Mouse (Mus musculus) bone marrow macrophage, adult 2 months (primary cell): Measurements from ENCODE around the gene Rc3h1. TPM values are rescaled to one million over a fixed set of nuclear protein-coding genes. Genes with fewer than 3 reads are reported as not detected.

Experiments
- H3K27ac ChIP-seq: 2 replicates; pipeline ENCODE4 v1.5.1; 2012; ENCODE audit warnings: low read depth, low read length; ENCODE audit not compliant: insufficient read depth
- H3K4me1 ChIP-seq: 2 replicates; pipeline ENCODE4 v1.6.1; 2012; ENCODE audit warnings: low read length; ENCODE audit not compliant: control insufficient read depth, insufficient read depth
- H3K4me3 ChIP-seq: 2 replicates; pipeline ENCODE4 v1.5.1; 2012; ENCODE audit warnings: mild to moderate bottlenecking, low read length, moderate library complexity; ENCODE audit not compliant: insufficient read depth
- CTCF ChIP-seq: IDR thresholded peaks from 2 replicates; pipeline ENCODE4 v1.5.1; 2012; ENCODE audit warnings: low read depth, mild to moderate bottlenecking, low read length, moderate library complexity
- POLR2A ChIP-seq: IDR thresholded peaks from 2 replicates; pipeline ENCODE4 v1.6.1; 2012; ENCODE audit warnings: mild to moderate bottlenecking, low read depth, low read length, borderline replicate concordance
- polyA plus RNA-seq: library from polyadenylated mRNA; stranded (reverse); fragments of >200 nt; gene quantifications from 2 replicates; pipeline ENCODE4 v1.2.4, GENCODE M21; 2012; ENCODE audit not compliant: missing spikeins, insufficient read depth, insufficient read length

Rc3h1 gene
- polyA plus RNA-seq, 1 experiment, result 23.0 TPM

DNA sequence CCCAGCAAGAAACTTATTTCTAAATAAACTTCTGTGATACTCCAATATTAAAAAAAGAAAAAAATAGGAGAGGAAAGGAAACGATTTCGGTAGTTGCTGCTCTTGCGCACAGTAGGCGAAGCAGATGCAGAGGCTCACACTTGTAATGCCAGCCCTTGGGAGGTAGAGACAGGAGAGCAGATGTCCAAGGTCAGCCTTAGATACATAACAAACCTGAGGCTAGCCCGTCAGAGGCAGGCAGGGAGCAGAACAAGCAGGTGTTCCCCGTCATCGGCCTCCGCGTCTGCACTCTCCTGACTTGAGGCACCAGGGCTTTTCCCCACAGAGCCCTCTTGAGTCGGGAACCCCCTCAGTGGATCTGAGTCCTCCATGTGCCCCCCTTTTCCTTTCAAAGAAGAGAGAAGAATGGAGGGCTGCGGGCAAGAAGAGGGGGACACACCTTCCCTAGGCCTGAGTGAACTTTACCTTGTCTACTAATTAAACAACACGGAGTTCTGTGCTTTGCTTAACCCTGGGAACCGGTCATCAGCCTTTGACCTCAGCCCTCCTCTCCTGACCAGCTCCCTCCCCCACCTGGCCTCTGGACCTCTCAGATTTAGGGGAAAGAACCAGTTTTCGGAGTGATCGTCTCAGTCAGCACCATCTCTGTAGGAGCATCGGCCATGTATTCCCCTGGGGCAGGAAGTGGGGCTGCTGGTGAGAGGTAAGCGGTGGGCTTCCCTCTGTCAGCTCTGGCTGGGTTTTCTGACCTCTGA, 80.8 kb downstream of the Rc3h1 start:
- TF ChIP-seq POLR2A, result no peak
- no peak for TF ChIP-seq CTCF
- Histone ChIP-seq H3K27ac (no peak overlapping the region), H3K4me1 (no peaks in the 10 kb centered on the region), H3K4me3 (no peak overlapping the region)

DNA sequence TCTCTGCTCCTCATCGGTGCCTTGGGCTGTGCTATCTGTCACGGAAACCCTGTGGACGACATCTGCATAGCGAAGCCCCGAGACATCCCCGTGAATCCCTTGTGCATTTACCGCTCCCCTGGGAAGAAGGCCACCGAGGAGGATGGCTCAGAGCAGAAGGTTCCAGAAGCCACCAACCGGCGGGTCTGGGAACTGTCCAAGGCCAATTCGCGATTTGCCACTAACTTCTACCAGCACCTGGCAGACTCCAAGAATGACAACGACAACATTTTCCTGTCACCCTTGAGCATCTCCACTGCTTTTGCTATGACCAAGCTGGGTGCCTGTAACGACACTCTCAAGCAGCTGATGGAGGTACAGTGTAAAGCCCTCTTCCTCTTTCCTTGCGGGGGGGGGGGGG, 83.2 kb downstream of the Rc3h1 start:
- H3K4me3 ChIP-seq, result no peak overlapping the region
- TF ChIP-seq CTCF (no peak), POLR2A (no peak)
- no peak overlapping the region for H3K27ac ChIP-seq
- peaks cover 6% of the 10 kb centered on the region for H3K4me1 ChIP-seq

DNA sequence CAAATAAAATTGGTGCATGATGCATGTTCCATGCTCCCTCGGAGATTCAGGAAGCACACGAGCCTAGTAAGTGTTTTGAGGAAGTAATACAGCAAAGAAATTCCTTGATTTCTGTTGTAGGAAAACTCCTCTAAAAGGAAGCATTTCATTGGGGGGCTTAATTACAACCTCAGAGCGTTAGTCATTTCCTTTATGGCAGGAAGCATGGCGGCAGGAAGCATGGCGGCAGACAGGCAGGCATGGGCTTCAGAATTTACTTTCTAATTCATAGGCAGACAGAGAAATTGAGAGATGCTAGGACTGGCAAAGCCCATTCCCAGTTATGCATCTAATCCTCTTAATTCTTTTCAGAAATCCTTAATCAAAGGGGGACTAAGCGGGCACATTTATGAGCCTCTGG, 87.6 kb downstream of the Rc3h1 start:
- TF ChIP-seq CTCF (no peak), POLR2A (no peak)
- H3K4me1 ChIP-seq, result peaks cover 6% of the 10 kb centered on the region
- H3K4me3 ChIP-seq, result no peak overlapping the region
- no peak overlapping the region for H3K27ac ChIP-seq

DNA sequence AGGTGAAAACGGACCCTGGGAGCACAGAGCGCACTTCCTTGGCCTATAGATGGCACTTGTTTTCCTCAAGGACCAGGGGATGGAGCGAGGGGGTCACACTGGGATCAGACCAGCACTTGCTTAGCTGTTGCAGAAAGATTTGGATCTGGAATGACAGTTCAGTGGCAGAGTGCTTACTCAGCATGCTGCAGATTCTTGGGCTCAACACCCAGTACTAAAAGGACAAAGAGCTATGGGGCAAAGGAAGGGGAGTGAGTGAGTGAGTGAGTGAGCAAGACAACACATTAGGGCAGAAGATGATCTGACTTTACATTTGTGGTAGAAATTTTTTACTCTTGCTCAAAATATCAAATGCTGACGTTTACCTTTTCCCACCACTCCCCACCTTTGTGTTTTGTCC, 98.7 kb downstream of the Rc3h1 start:
- TF ChIP-seq CTCF (no peak), POLR2A (no peak)
- Histone ChIP-seq H3K27ac (no peak overlapping the region), H3K4me1 (peaks cover 3% of the 10 kb centered on the region), H3K4me3 (no peak overlapping the region)

DNA sequence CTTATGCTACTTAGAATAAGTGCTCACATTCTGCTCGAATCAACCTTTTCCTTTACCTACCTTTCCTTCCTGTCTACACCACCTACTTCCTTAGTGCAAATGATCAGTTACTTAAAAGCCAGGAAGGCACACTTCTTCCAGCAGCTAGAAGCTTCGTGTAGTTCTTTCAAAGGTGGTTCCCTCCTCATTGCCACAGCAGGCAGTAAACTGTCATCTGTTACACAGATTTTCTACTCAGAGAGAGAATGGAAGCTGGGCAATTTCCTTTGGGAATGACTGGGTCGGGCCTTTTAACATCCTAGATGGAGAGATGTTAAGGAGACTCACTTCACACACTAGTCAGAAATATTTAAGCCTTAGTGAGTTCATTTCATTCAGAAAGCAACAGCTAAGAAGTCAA, 99.3 kb downstream of the Rc3h1 start:
- TF ChIP-seq CTCF (no peak), POLR2A (no peak)
- no peak overlapping the region for H3K4me3 ChIP-seq
- H3K4me1 ChIP-seq, result peaks cover 3% of the 10 kb centered on the region
- no peak overlapping the region for H3K27ac ChIP-seq

DNA sequence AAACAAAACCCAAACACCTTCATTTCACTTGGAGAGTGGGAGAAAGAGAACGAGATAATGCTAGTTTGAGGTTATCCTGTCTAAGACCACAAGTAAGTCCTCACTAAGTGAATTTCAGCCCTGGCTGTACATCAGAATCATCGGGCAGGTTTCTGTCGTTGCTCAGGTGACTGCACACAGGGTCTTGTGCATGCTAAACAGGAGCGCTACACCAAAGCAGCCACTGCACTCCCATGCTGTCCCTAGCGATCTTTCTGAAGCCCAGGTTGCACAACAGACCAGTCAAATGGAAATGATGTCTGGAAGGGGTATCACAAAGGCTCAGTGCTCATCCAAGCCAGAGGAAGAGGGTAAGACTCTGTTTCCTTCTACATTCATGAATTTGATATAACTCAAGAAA, 100.3 kb downstream of the Rc3h1 start:
- Histone ChIP-seq H3K27ac (no peak overlapping the region), H3K4me1 (peaks cover 3% of the 10 kb centered on the region), H3K4me3 (no peak overlapping the region)
- TF ChIP-seq POLR2A (no peak), CTCF (no peak)

DNA sequence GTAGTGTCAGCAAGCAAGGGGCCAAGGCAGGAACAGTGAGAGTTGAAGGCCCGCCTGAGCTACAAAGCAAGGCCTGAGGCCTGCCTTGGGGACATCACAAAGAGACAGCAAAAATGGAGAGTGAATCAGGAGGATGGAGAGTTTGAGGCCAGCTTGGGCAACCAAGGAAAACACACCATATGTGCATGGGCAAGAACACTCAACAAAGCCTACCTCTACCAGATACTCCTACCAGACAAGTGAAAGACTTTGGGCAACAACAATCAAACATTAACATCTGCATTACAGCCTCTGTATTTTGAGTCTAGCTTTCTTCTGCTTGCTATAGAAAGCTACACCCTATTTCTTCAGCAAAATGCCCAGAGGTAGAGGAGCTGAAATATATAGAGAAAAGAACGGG, 101.8 kb downstream of the Rc3h1 start:
- no peak overlapping the region for H3K27ac ChIP-seq
- no peak for TF ChIP-seq CTCF
- TF ChIP-seq POLR2A, result no peak
- H3K4me3 ChIP-seq, result no peak overlapping the region
- H3K4me1 ChIP-seq, result peaks cover 3% of the 10 kb centered on the region

DNA sequence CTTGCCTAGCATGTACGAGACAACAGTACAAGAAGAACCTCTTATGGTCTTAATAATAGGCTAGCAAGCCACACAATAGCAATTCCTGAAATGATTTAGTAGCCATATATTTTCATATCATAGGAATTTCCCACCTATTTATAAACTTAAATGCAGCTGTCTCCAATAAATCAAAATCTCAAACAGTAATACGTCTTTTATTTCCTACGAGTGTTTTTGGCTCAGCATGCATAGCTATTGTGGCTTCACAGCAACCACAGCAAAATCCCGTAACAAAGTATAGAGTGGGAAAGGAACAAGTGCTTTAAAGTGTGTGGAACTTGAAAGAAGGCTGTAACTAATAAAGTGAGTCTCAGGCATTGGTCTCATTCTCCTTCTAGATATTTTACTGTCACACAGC, 104.2 kb downstream of the Rc3h1 start:
- Histone ChIP-seq H3K4me3 (no peak overlapping the region), H3K27ac (no peak overlapping the region), H3K4me1 (peaks cover 3% of the 10 kb centered on the region)
- no peak for TF ChIP-seq CTCF
- TF ChIP-seq POLR2A, result no peak

DNA sequence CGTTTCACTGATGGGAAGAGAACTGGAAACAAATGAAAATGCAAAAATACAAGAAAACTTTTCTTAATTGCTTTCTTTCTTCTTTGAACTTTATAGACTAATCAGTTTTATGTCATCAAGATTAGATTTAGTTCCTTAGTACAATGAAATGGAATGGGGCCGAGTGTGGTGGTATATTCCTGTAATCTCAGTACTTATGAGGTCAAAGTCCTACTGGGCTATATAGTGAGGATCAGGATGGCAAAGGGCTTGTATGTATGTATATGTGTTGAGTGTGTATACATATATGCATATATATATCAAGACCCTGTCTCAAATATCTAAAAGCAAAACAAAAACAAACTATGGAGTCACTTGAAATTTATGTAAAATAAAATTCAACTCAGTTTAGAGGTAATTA, 110.2 kb downstream of the Rc3h1 start:
- Histone ChIP-seq H3K4me1 (peaks cover 8% of the 10 kb centered on the region; the same call in 1 of the 2 replicates), H3K4me3 (no peak overlapping the region), H3K27ac (no peak overlapping the region)
- TF ChIP-seq POLR2A, result no peak
- no peak for TF ChIP-seq CTCF

DNA sequence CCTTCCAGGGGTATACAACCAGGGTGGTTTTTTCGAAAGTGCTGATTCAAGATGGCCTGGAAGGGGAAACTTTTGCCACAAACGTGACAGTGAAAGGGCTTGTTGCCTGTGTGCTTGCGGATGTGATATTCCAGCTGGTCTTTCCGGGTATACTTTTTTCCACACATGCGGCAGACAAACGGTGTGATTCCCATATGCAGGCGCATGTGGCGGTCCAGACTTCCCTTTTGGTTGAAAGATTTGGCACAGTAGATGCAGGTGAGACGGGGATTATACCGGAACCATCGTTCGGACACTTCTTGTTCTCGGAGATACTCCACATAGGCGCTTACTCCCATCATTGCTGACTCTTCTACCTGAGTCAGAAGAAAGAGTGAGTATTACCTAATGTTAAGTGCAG, 113.8 kb downstream of the Rc3h1 start:
- Histone ChIP-seq H3K27ac (no peak overlapping the region), H3K4me1 (peaks cover 8% of the 10 kb centered on the region; the same call in 1 of the 2 replicates), H3K4me3 (no peak overlapping the region)
- TF ChIP-seq CTCF (no peak), POLR2A (no peak)

Other genes with a start within 250 kb of the Rc3h1 start
- 25.4 and 29.9 TPM in 2 replicates for gene Rabgap1l, start 113.2 kb upstream of the Rc3h1 start, polyA plus RNA-seq
- gene Serpinc1, start 72.2 kb downstream of the Rc3h1 start, polyA plus RNA-seq, result 0.92 and 1.0 TPM in 2 replicates
- gene Zbtb37, start 128.4 kb downstream of the Rc3h1 start, polyA plus RNA-seq, result 8.2 and 8.3 TPM in 2 replicates
- gene Dars2, start 164.2 kb downstream of the Rc3h1 start, polyA plus RNA-seq, result 11.3 and 15.2 TPM in 2 replicates
- 21.5 and 22.1 TPM in 2 replicates for gene Cenpl, start 164.3 kb downstream of the Rc3h1 start, polyA plus RNA-seq
- 19.5 and 21.3 TPM in 2 replicates for gene Klhl20, start 225.1 kb downstream of the Rc3h1 start, polyA plus RNA-seq
- not detected in 2 replicates for gene Ankrd45, start 236.3 kb downstream of the Rc3h1 start, polyA plus RNA-seq